In the genomic region with DNA sequence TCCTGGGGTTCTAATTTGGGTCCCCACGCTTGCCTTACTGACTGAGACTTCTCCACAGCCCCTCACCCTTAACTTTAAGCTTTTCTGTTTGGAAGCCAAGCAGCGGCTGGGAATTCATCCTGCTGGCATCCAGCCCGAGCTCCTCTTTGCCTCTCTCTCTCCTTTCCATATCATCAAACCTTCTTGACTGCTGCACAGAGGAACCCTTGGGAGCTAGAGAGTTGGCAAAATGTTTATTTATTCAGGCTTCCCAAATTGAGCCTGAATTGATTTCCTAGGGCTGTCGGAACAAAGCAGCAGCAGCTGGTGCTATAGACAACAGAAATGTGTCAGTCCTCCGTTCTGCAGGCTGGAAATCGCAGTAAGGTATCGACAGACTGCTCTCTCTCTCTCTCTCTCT, we compare ENCODE assay signal across 10 mouse cellular contexts. TPM values are rescaled to one million over a fixed set of nuclear protein-coding genes. Genes with fewer than 3 reads are reported as not detected.
DNase-seq lines count a peak whose midpoint lies in the region; ATAC-seq and TF ChIP-seq lines count a peak whose summit lies in the region.
"Had no signal": no experiment of that assay in that cellular context is flagged by ENCODE, and none has a peak within 500 bp of the region (broad histone marks: within the 10 kb centered on the region; RNA-seq: fewer than 3 reads in every experiment).

No protein-coding gene starts in this region.

- no peak overlapping the region; the same call in 1 of the 2 replicates for H3K4me2 ChIP-seq in lung, embryonic 14.5 days
- 0 out of 2 replicates have a peak overlapping the region, but pooled peaks have one; percentile 1 for H3K4me2 ChIP-seq in embryonic facial prominence, embryonic 13.5 days
- H3K4me2 ChIP-seq in hindbrain, embryonic 16.5 days (ENCODE audit: low read length), result peak overlapping the region; percentile 30

- H3K4me3 ChIP-seq in lung, embryonic 14.5 days (ENCODE audit: low read depth, low read length), result no peak overlapping the region
- H3K4me3 ChIP-seq in embryonic facial prominence, embryonic 13.5 days, result no peak overlapping the region
- H3K4me3 ChIP-seq in hindbrain, embryonic 16.5 days (ENCODE audit: low read length), result no peak overlapping the region

- no peaks in the 10 kb centered on the region for H3K9me3 ChIP-seq in lung, embryonic 14.5 days (ENCODE audit: low read depth, low read length)
- H3K9me3 ChIP-seq in embryonic facial prominence, embryonic 13.5 days, result no peaks in the 10 kb centered on the region
- no peaks in the 10 kb centered on the region for H3K9me3 ChIP-seq in hindbrain, embryonic 16.5 days (ENCODE audit: control insufficient read depth, low read length)

- H3K27me3 ChIP-seq in lung, embryonic 14.5 days (ENCODE audit: insufficient read depth, low read length), result no peaks in the 10 kb centered on the region
- no peaks in the 10 kb centered on the region for H3K27me3 ChIP-seq in embryonic facial prominence, embryonic 13.5 days
- H3K27me3 ChIP-seq in hindbrain, embryonic 16.5 days (replicated peaks; ENCODE audit: control insufficient read depth, insufficient read depth, low read length), result no peaks in the 10 kb centered on the region

- 16% methylated on average over 7 of the region's 7 CpGs for whole genome bisulfite sequencing in lung, embryonic 14.5 days
- WGBS in embryonic facial prominence, embryonic 13.5 days, result 39% methylated on average over 7 of the region's 7 CpGs
- WGBS in hindbrain, embryonic 16.5 days, result 9% methylated on average over 7 of the region's 7 CpGs

- H3K27ac ChIP-seq in lung, embryonic 14.5 days (ENCODE audit: low read depth), result no peak overlapping the region
- peak overlapping the region; percentile 44; the same call in 1 of the 2 replicates for H3K27ac ChIP-seq in embryonic facial prominence, embryonic 13.5 days
- peak overlapping the region; percentile 42 for H3K27ac ChIP-seq in hindbrain, embryonic 16.5 days (ENCODE audit: low read depth, low read length)

- DNase-seq in cerebellum, postnatal 10 days, result peak; percentile 62 to 64
- DNase-seq in lung, embryonic 14.5 days, result peak; percentile 73
- no peak for DNase-seq in lung, postnatal 36 days
- DNase-seq in thymus, postnatal 14 days, result no peak
- no peak for DNase-seq in spleen, postnatal 36 days (ENCODE audit: low spot score in 2 of 2)
- DNase-seq: cerebellum, postnatal 36 days; heart, postnatal 36 days had no signal

- no peak for TF ChIP-seq CTCF in lung, embryonic 14.5 days (IDR thresholded peaks at IDR 0.05; ENCODE audit: low read depth)

- H3K36me3 ChIP-seq in lung, embryonic 14.5 days (ENCODE audit: insufficient read depth), result no peaks in the 10 kb centered on the region
- H3K36me3 ChIP-seq in embryonic facial prominence, embryonic 13.5 days, result no peaks in the 10 kb centered on the region
- H3K36me3 ChIP-seq in hindbrain, embryonic 16.5 days (ENCODE audit: control insufficient read depth, insufficient read depth, low read length), result no peaks in the 10 kb centered on the region

- no peak for ATAC-seq in cerebellum, adult (ENCODE audit: insufficient number of reproducible peaks, low FRiP score, low TSS enrichment)
- no peak for ATAC-seq in lung, embryonic 14.5 days (ENCODE audit: insufficient read depth)
- ATAC-seq in embryonic facial prominence, embryonic 13.5 days (ENCODE audit: insufficient number of reproducible peaks, insufficient read depth, low FRiP score, low TSS enrichment, low read depth), result no peak
- peak; percentile 14; the same call in 1 of the 2 replicates for ATAC-seq in hindbrain, embryonic 16.5 days

- H3K4me1 ChIP-seq in lung, embryonic 14.5 days (ENCODE audit: insufficient read depth), result peaks cover 10% of the 10 kb centered on the region
- peaks cover 16% of the 10 kb centered on the region for H3K4me1 ChIP-seq in embryonic facial prominence, embryonic 13.5 days
- H3K4me1 ChIP-seq in hindbrain, embryonic 16.5 days (ENCODE audit: control insufficient read depth, insufficient read depth, low read depth, low read length), result peaks cover 11% of the 10 kb centered on the region

- no peak overlapping the region for H3K9ac ChIP-seq in lung, embryonic 14.5 days
- H3K9ac ChIP-seq in embryonic facial prominence, embryonic 13.5 days, result no peak overlapping the region
- peak overlapping the region; percentile 29 for H3K9ac ChIP-seq in hindbrain, embryonic 16.5 days (ENCODE audit: low read depth, low read length)

RNA-seq across cellular contexts. Expression of gene Azin2, which starts 4.5 kb away (rescaled TPM):
- polyA plus RNA-seq in lung, embryonic 14.5 days (2014; fragmentation: Nextera tagmentation; extraction: Ambion mirVana), result 17.6 and 21.2 TPM in 2 replicates
- polyA plus RNA-seq in embryonic facial prominence, embryonic 13.5 days (2015; fragmentation: Nextera tagmentation; extraction: Ambion mirVana), result 31.5 and 36.3 TPM in 2 replicates
- 23.0 and 23.3 TPM in 2 replicates for polyA plus RNA-seq in hindbrain, embryonic 16.5 days (2015; fragmentation: Nextera tagmentation; extraction: Ambion mirVana)

RNA-seq across cellular contexts. Expression of gene Ak2, which starts 25.0 kb away (rescaled TPM):
- 138 and 148 TPM in 2 replicates for polyA plus RNA-seq in lung, embryonic 14.5 days (2014; fragmentation: Nextera tagmentation; extraction: Ambion mirVana)
- 180 and 194 TPM in 2 replicates for polyA plus RNA-seq in embryonic facial prominence, embryonic 13.5 days (2015; fragmentation: Nextera tagmentation; extraction: Ambion mirVana)
- polyA plus RNA-seq in hindbrain, embryonic 16.5 days (2015; fragmentation: Nextera tagmentation; extraction: Ambion mirVana), result 86.5 and 88.6 TPM in 2 replicates

Comparison
In these comparisons a context has a peak if more than half of its experiments do, and no peak if none do; other contexts are left out.
1. DNase-seq: peak in cerebellum, postnatal 10 days (2 of 2) and lung, embryonic 14.5 days (single experiment); none in lung, postnatal 36 days (single experiment), thymus, postnatal 14 days (single experiment) and spleen, postnatal 36 days (0 of 2).